Mouse (Mus musculus): ENCODE measurements around the gene Fzd10. TPM values are rescaled to one million over a fixed set of nuclear protein-coding genes. Genes with fewer than 3 reads are reported as not detected.

The Fzd10 gene
- total RNA-seq, 2 experiments from 2014 or later = 1.7 to 2.6 TPM

Other genes with a start within 250 kb of the Fzd10 start
- gene Tmem132d, start 167.8 kb upstream of the Fzd10 start, total RNA-seq (2021) = under 1 TPM in 1 of 2 experiments, not detected in 1; 0.05 TPM
- gene Piwil1, start 101.7 kb downstream of the Fzd10 start, total RNA-seq (2021) = not detected